Mouse (Mus musculus) v-Abl transformed pro-B cells (cell line): ENCODE data around the gene Acer3.

Experiments
- in situ Hi-C, 2 experiments: fragments of 400-800 bp; cut with MboI; formaldehyde crosslinking; loops; one replicate each; pipeline ENCODE4 v1.15.1; 2025; ENCODE audit not compliant: unreplicated experiment in 2 of 2

The Acer3 gene

GRCm38 (mm10) chr7:98162239-98162638, 158.8 kb downstream of the Acer3 start:
- in situ Hi-C loops, result loop anchor here (10.0 to 25.0 kb wide), 2 partner anchors 183 to 450 kb away; no protein-coding TSS in a partner anchor

- in situ Hi-C loops, result loop anchor here (10.0 to 25.0 kb wide), 2 partner anchors 185 to 452 kb away; no protein-coding TSS in a partner anchor
Observed at GRCm38 (mm10) chr7:98160041-98160740, 160.8 kb downstream of the Acer3 start.

GRCm38 (mm10) chr7:98158481-98158880, 162.5 kb downstream of the Acer3 start:
- in situ Hi-C loops, result loop anchor here in 1 of 2 experiments (10.0 to 25.0 kb wide), 3 partner anchors 126 to 454 kb away; no protein-coding TSS in a partner anchor

GRCm38 (mm10) chr7:98157636-98158332, 163.2 kb downstream of the Acer3 start:
- in situ Hi-C loops, result loop anchor here in 1 of 2 experiments (10.0 to 25.0 kb wide), 3 partner anchors 127 to 455 kb away; no protein-coding TSS in a partner anchor
